Comparison of ENCODE assay signal across 13 mouse cellular contexts in the genomic region with DNA sequence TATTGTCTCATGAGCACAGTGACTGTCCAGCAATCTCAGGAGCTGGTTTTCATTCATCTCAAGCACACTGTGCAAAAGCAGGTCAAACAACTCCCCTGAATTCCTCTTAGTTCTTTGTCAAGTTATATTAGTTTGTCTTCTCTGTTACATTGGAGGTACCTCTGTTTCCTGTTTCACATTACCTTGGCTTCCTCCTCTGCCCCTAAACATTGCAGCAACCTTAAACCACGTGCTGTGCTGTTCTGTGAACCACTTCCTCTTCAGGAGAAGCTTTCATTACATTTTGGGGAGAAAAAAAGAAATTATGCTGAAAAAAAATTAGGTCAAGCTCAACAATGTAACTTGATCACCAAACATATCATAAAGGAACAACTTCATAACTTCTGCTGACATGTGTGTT. TPM values are rescaled to one million over a fixed set of nuclear protein-coding genes. Genes with fewer than 3 reads are reported as not detected.
DNase-seq lines count a peak whose midpoint lies in the region; ATAC-seq and TF ChIP-seq lines count a peak whose summit lies in the region.
"Had no signal": no experiment of that assay in that cellular context is flagged by ENCODE, and none has a peak within 500 bp of the region (broad histone marks: within the 10 kb centered on the region; RNA-seq: fewer than 3 reads in every experiment).

No protein-coding gene starts in this region.

- H3K9me3 ChIP-seq in heart, postnatal 0 days (replicated peaks; ENCODE audit: control insufficient read depth, low read length): no peaks in the 10 kb centered on the region
- H3K9me3 ChIP-seq in megakaryocyte, embryonic 14.5 days: no peaks in the 10 kb centered on the region
- H3K9me3 ChIP-seq: limb, embryonic 12.5 days had no signal

- H3K4me2 ChIP-seq in heart, postnatal 0 days (ENCODE audit: low read depth, low read length): no peak overlapping the region
- H3K4me2 ChIP-seq: limb, embryonic 12.5 days had no signal

- H3K4me1 ChIP-seq in heart, postnatal 0 days (ENCODE audit: control insufficient read depth, insufficient read depth): no peaks in the 10 kb centered on the region
- H3K4me1 ChIP-seq in bone marrow macrophage, adult 2 months (ENCODE audit: control insufficient read depth, insufficient read depth, low read length): peaks cover 66% of the 10 kb centered on the region
- peaks cover 83% of the 10 kb centered on the region for H3K4me1 ChIP-seq in megakaryocyte, embryonic 14.5 days
- H3K4me1 ChIP-seq: limb, embryonic 12.5 days had no signal

- H3K36me3 ChIP-seq in heart, postnatal 0 days (replicated peaks; ENCODE audit: control insufficient read depth, insufficient read depth, low read length): no peaks in the 10 kb centered on the region
- peaks cover 13% of the 10 kb centered on the region for H3K36me3 ChIP-seq in megakaryocyte, embryonic 14.5 days (replicated peaks; ENCODE audit: low read length)
- H3K36me3 ChIP-seq: limb, embryonic 12.5 days had no signal

- peak overlapping the region; percentile 48; the same call in 1 of the 2 replicates for H3K27ac ChIP-seq in heart, postnatal 0 days (ENCODE audit: low read depth)
- peak overlapping the region; percentile 97 for H3K27ac ChIP-seq in bone marrow macrophage, adult 2 months (ENCODE audit: insufficient read depth, low read depth, low read length)
- no peak overlapping the region for H3K27ac ChIP-seq in left cerebral cortex, adult 2 months
- H3K27ac ChIP-seq: layer of hippocampus, adult 2 months; limb, embryonic 12.5 days had no signal

- no peaks in the 10 kb centered on the region for H3K27me3 ChIP-seq in heart, postnatal 0 days (ENCODE audit: control insufficient read depth, insufficient read depth, low read length)
- H3K27me3 ChIP-seq in megakaryocyte, embryonic 14.5 days (replicated peaks): no peaks in the 10 kb centered on the region
- H3K27me3 ChIP-seq: limb, embryonic 12.5 days had no signal

- H3K4me3 ChIP-seq in heart, postnatal 0 days (ENCODE audit: low read depth, low read length): no peak overlapping the region
- H3K4me3 ChIP-seq in bone marrow macrophage, adult 2 months (ENCODE audit: insufficient read depth, low read length): no peak overlapping the region
- peak overlapping the region; percentile 59 for H3K4me3 ChIP-seq in megakaryocyte, embryonic 14.5 days (replicated peaks)
- H3K4me3 ChIP-seq in left cerebral cortex, adult 2 months: no peak overlapping the region
- H3K4me3 ChIP-seq: layer of hippocampus, adult 2 months; limb, embryonic 12.5 days had no signal

- TF ChIP-seq EP300 in heart, postnatal 0 days (IDR thresholded peaks at IDR 0.05; ENCODE audit: low read depth): no peak

- ATAC-seq in heart, postnatal 0 days (ENCODE audit: insufficient read depth, low read depth): no peak
- ATAC-seq: forebrain, embryonic 14.5 days; midbrain, embryonic 16.5 days had no signal

- no peak for DNase-seq in heart, postnatal 0 days (ENCODE audit: low spot score)
- no peak for DNase-seq in heart, adult 8-10 months (ENCODE audit: low spot score)
- peak; percentile 71 for DNase-seq in thymus, postnatal 14 days
- DNase-seq in left cerebral cortex, adult 2 months (ENCODE audit: extremely low spot score in 1 of 2, low spot score in 2 of 2): no peak
- no peak for DNase-seq in yolk sac, embryonic 10.5 days (ENCODE audit: low spot score)
- DNase-seq in layer of hippocampus, postnatal 36 days: no peak
- DNase-seq: heart, adult 11 months had no signal

- WGBS in heart, postnatal 0 days: 24% methylated on average over 1 of the region's 1 CpGs

- no peak overlapping the region for H3K9ac ChIP-seq in heart, postnatal 0 days (replicated peaks; ENCODE audit: low read depth, low read length)
- H3K9ac ChIP-seq: limb, embryonic 12.5 days had no signal

- no peak for TF ChIP-seq CTCF in heart, postnatal 0 days (IDR thresholded peaks at IDR 0.05; ENCODE audit: low read depth)
- TF ChIP-seq CTCF in bone marrow macrophage, adult 2 months (IDR thresholded peaks at IDR 0.05; ENCODE audit: low read depth, low read length): no peak
- TF ChIP-seq CTCF in left cerebral cortex, adult 2 months (IDR thresholded peaks at IDR 0.05): no peak

- TF ChIP-seq POLR2A in bone marrow macrophage, adult 2 months (IDR thresholded peaks at IDR 0.05; ENCODE audit: borderline replicate concordance, low read depth, low read length): no peak

- intact Hi-C loops in left cerebral cortex, adult 2 months (cut with DNase I): no loop called here

RNA-seq across cellular contexts. Expression of gene Apbb1ip, which starts 33.4 kb away (rescaled TPM):
- total RNA-seq in heart, postnatal 0 days (2014; rRNA removed; ENCODE audit: low replicate concordance): 0.12 and 5.3 TPM in 2 replicates
- polyA plus RNA-seq in heart, postnatal 0 days (2015; fragmentation: Nextera tagmentation; extraction: Ambion mirVana): 1.4 and 1.6 TPM in 2 replicates
- 1 to 10 TPM; 1.9 to 4.7 (median 3.8) TPM for total RNA-seq in heart, adult 8-10 months (2022)
- 171 and 182 TPM in 2 replicates for polyA plus RNA-seq in bone marrow macrophage, adult 2 months (2012; ENCODE audit: insufficient read depth, insufficient read length, missing spikeins)
- polyA plus RNA-seq in megakaryocyte, embryonic 14.5 days (2012; ENCODE audit: insufficient read depth, low replicate concordance): 35.8 and 36.6 TPM in 2 replicates
- total RNA-seq in left cerebral cortex, adult 2 months (2021): 1 to 10 TPM; 5.0 to 6.1 TPM
- total RNA-seq in layer of hippocampus, postnatal 36 days (2021): 1 to 10 TPM; 5.6 to 5.9 TPM
